Mouse (Mus musculus): ENCODE results near the gene Lonrf3.

DNA sequence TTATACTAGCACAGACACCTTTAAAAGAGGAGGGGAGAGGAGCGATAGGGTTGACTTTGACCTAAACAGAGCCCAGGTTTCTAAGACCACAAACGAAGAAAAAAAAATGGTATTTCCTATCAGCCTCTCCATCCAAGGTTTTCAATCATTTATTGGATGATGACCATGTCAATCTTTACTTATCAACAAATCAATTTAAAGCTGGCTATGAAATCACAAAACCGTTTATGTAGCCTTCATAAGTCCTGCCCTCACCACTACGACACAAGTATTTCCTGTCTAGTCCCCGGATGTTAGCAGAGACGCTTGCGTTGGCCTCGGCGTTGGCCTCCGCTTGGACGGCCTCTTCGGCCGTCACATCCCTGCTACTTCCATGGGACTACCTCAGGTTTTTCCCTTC, 72.8 kb downstream of the Lonrf3 start, which contains the start of gene Gm6268:
- no peak for TF ChIP-seq POLR2A (IDR thresholded peaks at IDR 0.05; ENCODE audit: borderline replicate concordance, control insufficient read depth, low read depth, low read length)
- TF ChIP-seq CTCF (IDR thresholded peaks at IDR 0.05; ENCODE audit: control insufficient read depth, insufficient read depth, low read length), result no peak
